Mouse (Mus musculus): ENCODE data around the gene Cplx3.
A peak's percentile ranks its signal among the peaks of the same experiment; 100 is the strongest.

Cplx3 gene

GRCm38 (mm10) chr9:57601353-57601706, 4.8 kb downstream of the Cplx3 start:
- no peak for DNase-seq (ENCODE audit: low read depth, low spot score)

- DNase-seq (ENCODE audit: low read depth, low spot score) = no peak
Observed at GRCm38 (mm10) chr9:57600620-57601352, 5.3 kb downstream of the Cplx3 start.

GRCm38 (mm10) chr9:57598851-57599563, 7.1 kb downstream of the Cplx3 start:
- no peak for DNase-seq (ENCODE audit: low read depth, low spot score)

GRCm38 (mm10) chr9:57597929-57598382, 8.1 kb downstream of the Cplx3 start:
- DNase-seq (ENCODE audit: low read depth, low spot score) = no peak

GRCm38 (mm10) chr9:57597265-57597664, 8.8 kb downstream of the Cplx3 start:
- DNase-seq (ENCODE audit: low read depth, low spot score) = no peak

GRCm38 (mm10) chr9:57594174-57594509, 11.9 kb downstream of the Cplx3 start:
- DNase-seq (ENCODE audit: low read depth, low spot score) = no peak

- no peak for DNase-seq (ENCODE audit: low read depth, low spot score)
Observed at GRCm38 (mm10) chr9:57593454-57594173, 12.5 kb downstream of the Cplx3 start.

- no peak for DNase-seq (ENCODE audit: low read depth, low spot score)
Observed at GRCm38 (mm10) chr9:57590726-57591125, 15.4 kb downstream of the Cplx3 start.

GRCm38 (mm10) chr9:57589224-57590126, 16.6 kb downstream of the Cplx3 start, which contains the start of gene Ulk3:
TSS of gene Ulk3 (plus strand) at chr9:57589452.
- DNase-seq (ENCODE audit: low read depth, low spot score) = peak; percentile 47

- no peak for DNase-seq (ENCODE audit: low read depth, low spot score)
Observed at GRCm38 (mm10) chr9:57584991-57585390, 21.1 kb downstream of the Cplx3 start.

GRCm38 (mm10) chr9:57577144-57577849, 28.8 kb downstream of the Cplx3 start:
- no peak for DNase-seq (ENCODE audit: low read depth, low spot score)

GRCm38 (mm10) chr9:57575577-57575976, 30.5 kb downstream of the Cplx3 start:
- no peak for DNase-seq (ENCODE audit: low read depth, low spot score)

GRCm38 (mm10) chr9:57574397-57574796, 31.7 kb downstream of the Cplx3 start:
- DNase-seq (ENCODE audit: low read depth, low spot score) = no peak

GRCm38 (mm10) chr9:57568500-57568899, 37.6 kb downstream of the Cplx3 start:
- no peak for DNase-seq (ENCODE audit: low read depth, low spot score)

- DNase-seq (ENCODE audit: low read depth, low spot score) = peak; percentile 40
Observed at GRCm38 (mm10) chr9:57566846-57567245, 39.2 kb downstream of the Cplx3 start.

- DNase-seq (ENCODE audit: low read depth, low spot score) = no peak
Observed at GRCm38 (mm10) chr9:57565741-57566221, 40.3 kb downstream of the Cplx3 start.

GRCm38 (mm10) chr9:57564609-57565008, 41.5 kb downstream of the Cplx3 start:
- no peak for DNase-seq (ENCODE audit: low read depth, low spot score)

GRCm38 (mm10) chr9:57562896-57563372, 43.1 kb downstream of the Cplx3 start:
- DNase-seq (ENCODE audit: low read depth, low spot score) = no peak

- DNase-seq (ENCODE audit: low read depth, low spot score) = no peak
Observed at GRCm38 (mm10) chr9:57561711-57562099, 44.4 kb downstream of the Cplx3 start.
